Mouse (Mus musculus): ENCODE measurements at regions not wholly inside any gene's neighbourhood (a gene's known extent, or its start where the extent isn't known, plus 50 kb on each side); places are given as distances from the start of the nearest gene placed in this dataset.
A peak's percentile ranks its signal among the peaks of the same experiment; 100 is the strongest.

DNA sequence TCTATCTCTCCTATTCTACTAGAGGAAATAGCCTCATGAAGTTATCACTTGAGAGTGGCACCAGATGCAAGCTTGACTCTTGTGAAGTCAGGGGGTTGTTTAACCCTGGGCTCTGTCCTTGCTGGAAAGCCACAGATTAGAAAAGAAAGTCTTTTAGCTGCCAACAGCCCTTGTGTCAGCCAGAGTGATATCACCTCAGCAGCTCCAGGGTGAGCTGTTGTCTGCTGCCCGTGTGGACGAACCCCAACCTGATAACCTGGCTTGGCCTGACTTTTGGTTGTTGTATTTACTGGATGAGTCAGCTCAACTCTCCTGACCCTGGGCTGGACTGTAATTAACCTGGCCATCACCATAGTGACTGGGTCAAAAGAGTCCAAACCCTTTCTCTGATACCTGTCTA is 88.6 kb upstream of the Serbp1 start:
- no peaks in the 10 kb centered on the region for H3K4me1 ChIP-seq
- no peak overlapping the region for H3K4me3 ChIP-seq (replicated peaks)
- H3K36me3 ChIP-seq = no peaks in the 10 kb centered on the region
- no peak for ATAC-seq (ENCODE audit: low FRiP score)
- no peak overlapping the region for H3K4me2 ChIP-seq
- H3K27ac ChIP-seq (replicated peaks) = no peak overlapping the region
- H3K27me3 ChIP-seq (replicated peaks) = no peaks in the 10 kb centered on the region
- WGBS = 95% methylated on average over 2 of the region's 2 CpGs
- no peak overlapping the region for H3K9ac ChIP-seq (replicated peaks)
- no peaks in the 10 kb centered on the region for H3K9me3 ChIP-seq (replicated peaks)

DNA sequence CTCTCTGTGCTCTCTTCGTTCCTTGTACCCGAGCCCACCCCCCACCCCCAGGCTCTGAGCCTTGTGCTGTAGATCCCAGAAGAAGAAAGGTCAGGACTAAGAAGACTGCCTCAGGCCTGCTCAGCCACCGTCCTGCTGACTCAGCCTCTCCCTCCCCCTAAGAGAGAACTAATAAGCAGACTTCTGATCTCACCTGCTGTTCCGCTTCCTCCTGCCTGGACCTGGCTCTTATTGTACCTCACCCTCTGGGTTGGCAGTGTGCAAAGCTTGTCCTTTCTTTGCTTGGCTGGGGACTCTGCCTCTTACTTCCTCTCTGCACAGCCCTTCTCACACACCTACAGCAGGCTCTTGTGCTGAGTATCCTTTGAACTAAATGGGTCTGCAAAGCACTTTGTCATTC is 91.3 kb upstream of the Serbp1 start:
- Histone ChIP-seq H3K4me2 (no peak overlapping the region), H3K27ac (replicated peaks) (no peak overlapping the region), H3K36me3 (no peaks in the 10 kb centered on the region), H3K27me3 (replicated peaks) (no peaks in the 10 kb centered on the region), H3K9me3 (replicated peaks) (no peaks in the 10 kb centered on the region), H3K4me1 (no peaks in the 10 kb centered on the region), H3K4me3 (replicated peaks) (no peak overlapping the region), H3K9ac (replicated peaks) (no peak overlapping the region)
- no peak for ATAC-seq (ENCODE audit: low FRiP score)
- WGBS = 21% methylated on average over 4 of the region's 4 CpGs

DNA sequence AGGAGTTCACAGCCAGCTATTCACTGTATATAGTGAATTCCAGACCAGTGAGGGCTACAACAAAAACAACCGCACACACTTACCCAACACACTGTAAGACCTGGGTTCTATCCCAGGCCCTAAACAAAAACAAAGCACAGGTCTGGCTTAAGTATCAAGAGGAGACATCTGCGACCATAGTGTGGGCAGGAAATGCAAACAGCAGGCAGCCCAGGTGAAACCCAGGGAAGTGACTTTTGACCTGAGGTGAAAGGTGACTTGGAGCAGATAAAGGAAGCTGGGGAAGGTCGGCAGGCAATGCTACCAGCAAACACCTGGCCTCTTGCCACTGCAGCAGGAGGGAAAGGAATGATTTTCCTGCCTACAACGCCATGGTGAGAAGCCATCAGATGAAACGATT is 92.0 kb upstream of the Serbp1 start:
- no peak for ATAC-seq (ENCODE audit: low FRiP score)
- H3K36me3 ChIP-seq = no peaks in the 10 kb centered on the region
- no peak overlapping the region for H3K27ac ChIP-seq (replicated peaks)
- H3K9me3 ChIP-seq (replicated peaks) = no peaks in the 10 kb centered on the region
- no peak overlapping the region for H3K4me2 ChIP-seq
- H3K27me3 ChIP-seq (replicated peaks) = no peaks in the 10 kb centered on the region
- H3K4me1 ChIP-seq = no peaks in the 10 kb centered on the region
- WGBS = 58% methylated on average over 5 of the region's 5 CpGs
- no peak overlapping the region for H3K4me3 ChIP-seq (replicated peaks)
- H3K9ac ChIP-seq (replicated peaks) = no peak overlapping the region

DNA sequence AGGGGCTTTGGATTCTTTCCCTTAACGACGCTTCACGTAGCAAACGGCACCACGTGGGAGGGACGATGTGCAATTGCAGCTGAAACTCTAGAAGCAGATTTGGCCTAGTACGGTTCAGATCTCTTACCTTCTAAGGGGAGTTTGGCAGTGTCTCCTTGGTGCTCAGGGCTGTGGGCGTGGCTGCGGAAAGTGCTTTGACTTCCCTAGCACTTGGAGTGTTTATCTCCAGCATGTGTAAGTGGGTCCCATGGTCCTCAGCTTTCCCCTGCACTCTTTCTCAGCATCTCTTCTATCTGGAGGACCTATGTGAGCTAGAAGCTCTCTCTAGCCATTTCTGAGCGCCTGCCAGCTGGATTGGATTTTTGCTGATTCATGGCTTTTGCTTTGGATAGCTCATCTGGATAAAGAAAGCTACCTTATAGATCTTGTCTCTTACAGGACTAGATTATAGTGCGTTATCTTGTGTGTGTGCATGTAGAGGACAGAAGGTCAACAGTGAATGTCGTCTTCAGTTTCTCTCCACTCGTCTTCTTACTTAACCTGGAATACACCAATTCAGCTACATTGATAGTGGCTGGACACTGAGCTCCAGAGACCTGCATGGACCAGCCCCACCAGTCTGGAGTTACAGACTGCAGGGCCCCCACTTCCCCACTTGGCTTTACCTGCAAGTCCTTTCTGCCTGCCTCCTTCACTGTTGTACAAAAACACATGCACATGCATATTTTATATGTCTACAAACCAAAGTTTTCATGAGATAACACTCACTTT is 92.8 kb upstream of the Serbp1 start:
- no peak for ATAC-seq (ENCODE audit: low FRiP score)
- H3K4me2 ChIP-seq = no peak overlapping the region

DNA sequence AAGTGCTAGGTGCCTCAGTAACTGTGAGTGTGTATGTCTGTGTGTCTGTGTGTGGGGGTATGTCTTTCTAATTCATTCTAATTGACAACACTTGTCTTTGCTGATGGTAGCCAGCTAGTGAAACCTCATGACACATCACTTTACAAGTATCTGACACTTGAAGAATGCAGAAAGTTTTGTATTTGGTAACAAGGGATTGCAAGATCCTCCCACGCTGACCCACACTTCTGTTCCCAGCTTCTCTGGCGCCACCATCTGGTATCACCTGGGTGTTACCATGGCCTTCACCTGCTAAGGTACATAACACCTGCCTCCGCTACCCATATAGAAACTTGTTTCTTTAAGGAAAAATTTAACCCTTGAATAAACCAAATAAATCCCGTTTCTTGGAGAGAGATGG is 95.8 kb upstream of the Serbp1 start:
- 44% methylated on average over 4 of the region's 4 CpGs for WGBS
- ATAC-seq (ENCODE audit: low FRiP score) = no peak
- no peaks in the 10 kb centered on the region for H3K4me1 ChIP-seq
- H3K4me3 ChIP-seq (replicated peaks) = no peak overlapping the region
- no peak overlapping the region for H3K9ac ChIP-seq (replicated peaks)
- H3K27ac ChIP-seq (replicated peaks) = no peak overlapping the region
- no peaks in the 10 kb centered on the region for H3K27me3 ChIP-seq (replicated peaks)
- no peak overlapping the region for H3K4me2 ChIP-seq
- no peaks in the 10 kb centered on the region for H3K9me3 ChIP-seq (replicated peaks)
- no peaks in the 10 kb centered on the region for H3K36me3 ChIP-seq

More for the DNA sequence above, 92.8 kb upstream of the Serbp1 start:
- H3K4me1 ChIP-seq = no peaks in the 10 kb centered on the region
- no peak overlapping the region for H3K9ac ChIP-seq (replicated peaks)
- H3K36me3 ChIP-seq = no peaks in the 10 kb centered on the region
- no peaks in the 10 kb centered on the region for H3K27me3 ChIP-seq (replicated peaks)
- 69% methylated on average over 13 of the region's 13 CpGs for WGBS
- H3K4me3 ChIP-seq (replicated peaks) = no peak overlapping the region
- no peak overlapping the region for H3K27ac ChIP-seq (replicated peaks)
- no peaks in the 10 kb centered on the region for H3K9me3 ChIP-seq (replicated peaks)

DNA sequence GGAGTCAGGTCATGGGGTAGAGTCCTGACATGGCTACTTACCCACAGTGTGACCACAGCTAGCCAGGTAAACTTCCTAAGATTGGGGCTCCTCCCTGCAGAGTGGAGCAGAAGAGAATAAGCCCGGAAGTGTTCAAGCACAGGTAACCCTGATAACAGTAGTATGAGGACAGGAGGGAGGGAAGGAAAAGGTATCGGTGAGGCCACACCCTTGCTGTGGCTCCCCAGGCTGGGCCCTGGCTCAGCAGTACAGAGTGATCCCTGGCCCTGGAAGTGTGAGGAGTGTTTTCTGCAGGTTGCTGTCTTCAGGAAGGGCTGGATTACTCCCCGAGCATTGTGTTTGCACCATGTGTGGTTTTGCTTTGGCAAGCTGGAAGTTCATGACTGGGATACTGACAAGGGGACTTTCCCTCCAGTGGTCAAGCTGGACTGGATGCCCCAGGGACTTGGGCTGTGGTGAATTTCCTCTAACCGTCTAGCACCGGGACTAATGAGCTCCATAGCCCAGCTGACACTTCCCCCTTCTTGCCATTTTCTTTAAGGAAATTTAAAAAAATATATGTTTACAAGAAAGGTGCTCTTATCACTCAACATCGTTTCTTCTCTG is 97.2 kb upstream of the Serbp1 start:
- no peaks in the 10 kb centered on the region for H3K9me3 ChIP-seq (replicated peaks)
- no peak for ATAC-seq (ENCODE audit: low FRiP score)
- no peak overlapping the region for H3K4me3 ChIP-seq (replicated peaks)
- H3K36me3 ChIP-seq = no peaks in the 10 kb centered on the region
- H3K27me3 ChIP-seq (replicated peaks) = no peaks in the 10 kb centered on the region
- WGBS = 81% methylated on average over 6 of the region's 6 CpGs
- H3K9ac ChIP-seq (replicated peaks) = no peak overlapping the region
- no peak overlapping the region for H3K4me2 ChIP-seq
- no peak overlapping the region for H3K27ac ChIP-seq (replicated peaks)
- no peaks in the 10 kb centered on the region for H3K4me1 ChIP-seq

DNA sequence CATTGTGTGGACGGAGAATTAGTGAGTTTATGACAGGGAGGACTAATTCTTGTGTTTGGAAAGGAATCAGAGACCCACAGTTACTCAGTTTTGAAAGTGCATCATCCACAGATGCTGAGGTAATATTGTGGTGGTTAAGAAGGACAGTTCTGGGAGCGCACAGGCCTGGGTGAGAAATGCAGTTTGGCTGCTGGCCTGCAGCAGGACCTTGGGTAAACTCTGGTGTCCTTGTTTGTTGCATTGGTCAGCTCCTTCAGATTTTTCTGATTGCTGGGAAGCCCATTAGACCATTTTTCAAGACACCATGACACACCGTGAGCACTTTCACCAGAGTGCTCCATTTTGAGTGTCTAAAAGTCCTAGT is 99.0 kb upstream of the Serbp1 start:
- Histone ChIP-seq H3K4me3 (replicated peaks) (no peak overlapping the region), H3K9me3 (replicated peaks) (no peaks in the 10 kb centered on the region), H3K4me2 (no peak overlapping the region), H3K27ac (replicated peaks) (no peak overlapping the region), H3K27me3 (replicated peaks) (no peaks in the 10 kb centered on the region), H3K4me1 (no peaks in the 10 kb centered on the region), H3K9ac (replicated peaks) (no peak overlapping the region), H3K36me3 (no peaks in the 10 kb centered on the region)
- ATAC-seq (ENCODE audit: low FRiP score) = no peak
- 79% methylated on average over 3 of the region's 3 CpGs for WGBS

DNA sequence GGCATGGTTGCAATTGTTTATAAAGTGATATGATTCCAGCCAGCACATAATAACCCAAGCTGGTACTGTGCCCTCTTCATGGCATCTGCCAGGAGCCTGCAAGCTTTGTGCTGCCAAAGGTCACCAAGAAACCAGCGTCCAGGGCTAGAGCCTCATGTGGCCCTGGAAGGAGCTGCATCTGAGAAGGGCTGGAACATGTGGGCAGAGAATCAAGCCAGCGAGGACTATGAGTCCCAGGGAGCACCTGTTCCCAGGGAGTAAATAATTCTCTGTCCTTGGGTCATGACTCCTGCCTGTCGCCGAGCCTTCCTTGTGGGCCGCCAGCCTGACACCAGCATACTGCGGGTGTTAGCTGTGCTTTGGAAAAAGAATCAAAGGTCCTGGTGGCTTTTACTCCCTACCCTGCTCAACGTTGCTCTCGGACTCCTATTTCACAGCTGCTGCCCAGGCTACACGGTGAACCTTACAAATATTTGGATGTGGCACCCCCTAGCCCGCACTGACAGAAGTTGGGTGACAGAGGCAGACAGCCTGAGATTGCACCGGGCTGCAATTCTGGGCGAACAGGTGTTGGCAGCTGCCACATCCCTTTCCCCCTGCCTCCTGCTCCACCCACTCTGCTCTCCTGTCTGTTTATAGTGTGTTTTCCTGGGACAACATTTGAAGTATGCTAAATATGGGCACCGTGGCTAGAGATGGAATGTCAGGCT is 99.5 kb upstream of the Serbp1 start:
- H3K9me3 ChIP-seq (replicated peaks) = no peaks in the 10 kb centered on the region
- no peaks in the 10 kb centered on the region for H3K27me3 ChIP-seq (replicated peaks)
- no peak overlapping the region for H3K27ac ChIP-seq (replicated peaks)
- H3K4me2 ChIP-seq = no peak overlapping the region
- WGBS = 62% methylated on average over 13 of the region's 13 CpGs
- H3K36me3 ChIP-seq = no peaks in the 10 kb centered on the region
- H3K4me3 ChIP-seq (replicated peaks) = no peak overlapping the region
- H3K9ac ChIP-seq (replicated peaks) = no peak overlapping the region
- H3K4me1 ChIP-seq = no peaks in the 10 kb centered on the region
- no peak for ATAC-seq (ENCODE audit: low FRiP score)

DNA sequence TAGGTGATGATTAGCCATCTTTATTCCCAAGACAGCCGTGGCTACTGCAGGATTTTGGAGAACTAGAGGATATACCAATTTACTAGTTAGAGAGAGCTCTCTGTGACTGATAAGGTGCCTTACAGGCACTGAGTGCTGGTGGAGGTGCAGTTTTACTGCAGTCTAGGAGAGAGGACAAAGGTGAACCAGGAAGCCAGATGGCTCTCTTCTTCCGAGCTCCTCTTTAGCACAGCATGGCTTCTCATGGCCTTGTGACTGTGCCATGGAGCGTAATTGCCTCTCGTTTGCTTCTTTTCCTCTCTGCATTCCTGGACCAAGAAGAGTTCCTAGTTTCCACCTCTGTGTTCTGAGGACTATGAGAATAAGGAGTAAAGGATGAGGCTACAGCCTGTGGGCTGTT is 100.2 kb upstream of the Gadd45a start:
- no peaks in the 10 kb centered on the region for H3K27me3 ChIP-seq (replicated peaks)
- H3K36me3 ChIP-seq = no peaks in the 10 kb centered on the region
- H3K4me2 ChIP-seq = no peak overlapping the region
- no peaks in the 10 kb centered on the region for H3K9me3 ChIP-seq (replicated peaks)
- H3K4me3 ChIP-seq (replicated peaks) = no peak overlapping the region
- no peak overlapping the region for H3K27ac ChIP-seq (replicated peaks)
- no peak for ATAC-seq (ENCODE audit: low FRiP score)
- WGBS = 60% methylated on average over 4 of the region's 4 CpGs
- H3K4me1 ChIP-seq = no peaks in the 10 kb centered on the region
- no peak overlapping the region for H3K9ac ChIP-seq (replicated peaks)

DNA sequence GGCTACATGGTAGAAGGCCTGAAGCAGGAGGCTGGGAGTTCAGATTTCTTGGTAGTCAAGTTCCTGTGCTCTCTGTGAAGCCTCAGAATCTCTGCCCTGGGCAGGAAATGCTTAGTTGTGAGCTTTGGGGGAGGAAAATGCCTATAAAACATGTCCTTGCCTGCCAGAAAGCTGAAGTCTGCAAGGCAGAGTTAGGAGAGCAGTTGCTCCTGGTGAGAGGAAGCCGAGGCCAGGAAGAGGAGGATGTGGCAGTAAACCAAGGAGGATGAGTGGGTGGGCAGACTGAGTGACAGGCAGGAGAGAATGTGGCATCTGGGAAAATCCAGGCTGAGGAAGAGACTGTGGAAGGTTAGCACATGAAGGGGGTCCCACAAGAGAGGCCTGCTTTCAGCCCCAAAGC is 97.7 kb upstream of the Gadd45a start:
- H3K4me2 ChIP-seq = no peak overlapping the region
- no peaks in the 10 kb centered on the region for H3K4me1 ChIP-seq
- no peaks in the 10 kb centered on the region for H3K9me3 ChIP-seq (replicated peaks)
- H3K36me3 ChIP-seq = no peaks in the 10 kb centered on the region
- H3K4me3 ChIP-seq (replicated peaks) = no peak overlapping the region
- ATAC-seq (ENCODE audit: low FRiP score) = no peak
- no peaks in the 10 kb centered on the region for H3K27me3 ChIP-seq (replicated peaks)
- H3K9ac ChIP-seq (replicated peaks) = no peak overlapping the region
- 54% methylated on average over 1 of the region's 1 CpGs for WGBS
- H3K27ac ChIP-seq (replicated peaks) = 0 out of 2 replicates have a peak overlapping the region, but pooled peaks have one; percentile 5

DNA sequence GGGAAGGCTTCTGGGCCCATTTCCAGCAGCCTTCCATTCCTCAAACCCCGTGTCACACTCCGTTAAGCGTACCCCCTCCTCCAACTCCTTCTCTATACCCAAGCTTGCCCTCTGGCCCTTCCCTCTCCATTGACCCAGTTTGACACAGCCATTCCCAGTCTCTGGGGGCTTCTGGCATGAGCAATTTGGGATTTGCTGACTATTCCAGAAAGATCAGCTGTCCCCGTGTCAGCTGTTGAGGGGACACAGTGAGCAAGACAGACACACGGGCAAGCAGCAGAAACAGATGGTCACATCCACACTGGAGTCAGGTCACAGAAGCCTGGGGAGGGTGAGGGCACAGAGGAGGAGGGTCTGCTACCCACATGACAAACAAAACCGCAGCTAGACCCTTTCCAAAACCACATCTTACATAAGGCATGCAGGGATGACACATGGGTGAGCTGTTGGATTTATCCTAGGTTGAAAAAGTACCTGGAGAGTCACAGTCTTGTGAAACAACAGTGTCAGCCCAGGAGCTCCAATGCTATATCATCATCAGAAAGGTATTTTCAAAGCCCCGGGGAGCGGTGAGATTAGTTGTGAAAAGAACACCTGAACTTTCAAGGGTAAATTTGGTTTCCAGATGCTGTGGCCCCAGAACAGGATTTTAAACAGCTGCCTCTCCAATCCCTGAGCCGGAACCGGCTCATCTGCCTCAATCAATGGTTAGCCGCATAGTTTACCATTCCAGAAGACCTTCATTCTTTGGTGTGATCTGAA is 93.5 kb upstream of the Gadd45a start:
- Histone ChIP-seq H3K4me3 (replicated peaks) (no peak overlapping the region), H3K27ac (replicated peaks) (no peak overlapping the region), H3K4me2 (no peak overlapping the region), H3K36me3 (no peaks in the 10 kb centered on the region), H3K4me1 (no peaks in the 10 kb centered on the region), H3K27me3 (replicated peaks) (no peaks in the 10 kb centered on the region), H3K9ac (replicated peaks) (no peak overlapping the region), H3K9me3 (replicated peaks) (no peaks in the 10 kb centered on the region)
- ATAC-seq (ENCODE audit: low FRiP score) = no peak
- 59% methylated on average over 11 of the region's 11 CpGs for WGBS
